Mouse (Mus musculus): Measurements from ENCODE around the gene Sdf2l1.

Gene Sdf2l1

DNA sequence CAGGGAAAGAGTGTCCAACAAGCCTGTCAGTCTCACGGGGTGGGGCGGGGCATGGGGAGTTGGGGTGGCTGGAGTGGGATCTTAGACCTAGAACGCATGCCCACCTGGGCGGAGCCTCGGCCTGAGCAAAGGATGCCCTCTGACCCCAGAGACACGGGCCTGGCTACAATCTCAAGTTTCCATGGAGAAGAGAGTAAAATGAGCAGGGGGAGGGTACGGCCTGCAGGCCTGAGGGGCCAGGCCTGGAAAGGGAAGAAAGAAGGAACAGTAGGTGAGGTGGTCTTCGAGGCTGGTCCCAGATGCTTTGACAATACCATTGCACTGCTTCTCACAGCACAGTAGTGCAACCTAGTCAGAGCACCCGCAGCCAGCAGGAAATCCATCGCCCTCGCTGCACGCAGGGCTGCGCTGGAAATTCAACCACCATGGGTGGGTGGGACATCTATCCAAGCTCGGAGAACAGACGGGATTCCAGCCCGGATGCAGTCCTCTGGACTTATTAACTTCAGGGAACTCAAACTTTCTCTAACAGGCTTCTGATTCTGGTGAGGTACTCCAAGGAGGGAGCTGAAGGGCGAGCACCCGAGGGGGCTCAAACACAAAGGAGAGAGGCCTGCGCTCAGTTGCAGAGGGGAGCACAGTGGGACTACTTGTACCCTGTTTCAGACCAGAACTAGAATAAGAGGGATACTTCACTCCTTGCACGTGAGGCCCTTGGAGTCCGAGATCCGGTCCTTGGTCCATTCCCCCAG is 7.9 kb downstream of the Sdf2l1 start:
- DNase-seq (ENCODE audit: low read depth, low spot score) = peak; percentile 48

DNA sequence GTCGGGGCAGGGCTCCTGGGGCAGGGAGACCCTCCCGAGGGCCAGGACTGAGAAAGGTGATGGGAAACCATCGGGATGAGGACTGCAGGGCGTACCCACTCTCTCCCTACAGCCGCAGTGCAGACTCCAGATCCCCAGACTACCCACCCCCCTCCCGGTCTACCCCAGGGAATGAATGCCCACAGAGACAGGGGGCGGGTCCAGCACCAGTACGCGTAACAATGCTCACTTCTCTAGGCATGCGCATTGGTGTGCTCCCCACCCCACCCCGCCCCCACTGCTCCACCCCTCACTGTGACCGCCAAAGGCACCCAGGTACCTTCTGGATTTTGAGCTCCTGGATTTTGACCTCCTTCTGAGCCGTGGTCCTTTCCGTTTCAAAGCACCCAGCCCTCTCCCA is 10.6 kb downstream of the Sdf2l1 start:
- DNase-seq (ENCODE audit: low read depth, low spot score) = no peak

DNA sequence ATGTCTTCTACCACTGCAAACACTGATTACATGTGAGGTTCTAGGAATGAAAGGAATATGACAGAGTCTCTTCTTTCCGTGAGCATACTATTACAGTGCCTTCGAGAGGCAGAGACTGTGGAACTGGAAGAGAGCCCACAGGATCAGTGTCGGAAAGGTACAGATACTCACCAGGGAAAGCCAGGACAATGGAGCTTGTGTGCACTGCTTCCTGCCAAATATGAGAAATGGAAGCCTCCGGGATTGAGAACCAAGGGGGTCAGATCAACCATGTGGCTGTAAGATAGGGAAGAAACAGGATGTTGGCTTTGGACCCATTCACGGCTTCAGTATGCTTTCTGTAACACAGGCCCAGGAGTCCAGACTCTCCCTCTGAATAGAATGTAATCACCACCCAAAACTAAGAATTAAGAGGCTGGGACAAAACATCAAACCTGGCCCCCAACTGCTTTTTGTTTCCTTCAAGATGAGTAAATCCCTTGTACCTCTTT is 14.8 kb downstream of the Sdf2l1 start:
- DNase-seq (ENCODE audit: low read depth, low spot score) = no peak

DNA sequence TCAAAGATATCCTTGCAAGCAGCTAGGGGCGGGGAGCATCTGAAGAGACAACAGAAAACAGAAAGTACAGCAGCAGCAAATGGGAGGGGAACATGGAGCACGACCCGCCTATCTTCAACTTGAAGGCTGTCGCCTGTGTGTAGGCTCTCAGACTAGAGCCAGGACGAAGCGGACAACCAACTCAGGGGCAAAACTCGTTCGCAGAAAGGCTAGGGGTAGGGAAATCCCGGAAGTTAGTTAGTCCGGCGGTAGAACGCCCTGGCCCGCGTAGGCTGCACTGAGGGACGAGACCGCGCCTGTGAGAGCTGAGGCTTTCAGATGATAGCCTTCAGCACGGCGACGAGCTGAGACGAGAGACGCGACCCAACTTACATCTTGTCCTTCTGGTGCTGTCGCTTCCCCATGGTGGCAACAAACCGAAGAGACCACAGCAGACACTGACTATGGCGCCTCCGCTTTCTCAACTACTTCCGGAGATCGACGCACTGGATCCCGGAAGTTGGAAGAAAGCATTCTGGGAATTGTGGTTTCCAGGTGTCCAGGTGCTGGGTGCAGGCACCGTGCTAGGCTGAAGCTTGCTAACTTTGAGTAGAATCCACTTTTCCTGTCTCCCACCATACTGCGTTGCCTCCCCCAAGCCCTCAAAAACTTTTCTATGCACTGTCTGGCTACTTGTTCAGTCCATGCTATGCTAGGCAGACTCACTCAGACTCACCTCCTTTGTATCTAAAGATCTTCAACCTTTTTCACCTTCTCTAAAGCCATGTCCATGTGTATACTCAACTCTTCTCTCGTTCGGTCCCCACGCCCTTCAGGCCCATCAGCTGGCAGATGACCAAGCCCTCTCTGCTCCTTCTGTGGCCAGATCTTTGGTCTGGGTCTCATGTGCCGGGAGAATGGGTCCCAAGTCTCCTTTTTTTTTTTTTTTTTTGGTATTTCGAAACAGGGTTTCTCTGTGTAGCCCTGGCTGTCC is 21.1 kb downstream of the Sdf2l1 start, which contains the start of gene Ppil2:
Gene Ppil2 (minus strand): TSS at position 487 of the 973 bp plus-strand sequence.
- DNase-seq (ENCODE audit: low read depth, low spot score) = peak; percentile 91

DNA sequence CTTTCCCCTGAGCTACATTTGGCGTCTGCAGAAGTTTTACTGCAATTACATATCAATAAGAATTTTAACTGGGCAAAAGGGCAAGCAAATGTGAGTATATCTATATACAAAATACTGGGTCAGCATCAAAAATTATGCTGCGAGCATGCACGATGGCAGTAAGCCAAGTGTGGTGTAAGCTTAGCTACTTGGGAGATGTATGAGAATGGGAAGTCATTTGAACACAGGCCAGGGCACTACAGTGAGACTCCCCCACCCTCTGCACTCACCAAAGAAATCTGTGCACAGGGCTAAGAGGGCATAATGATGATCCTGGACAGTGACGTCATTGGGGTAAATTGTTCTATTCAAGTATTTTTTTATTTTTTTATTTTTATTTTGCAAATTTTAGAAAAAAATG is 27.6 kb downstream of the Sdf2l1 start:
- DNase-seq (ENCODE audit: low read depth, low spot score) = no peak

DNA sequence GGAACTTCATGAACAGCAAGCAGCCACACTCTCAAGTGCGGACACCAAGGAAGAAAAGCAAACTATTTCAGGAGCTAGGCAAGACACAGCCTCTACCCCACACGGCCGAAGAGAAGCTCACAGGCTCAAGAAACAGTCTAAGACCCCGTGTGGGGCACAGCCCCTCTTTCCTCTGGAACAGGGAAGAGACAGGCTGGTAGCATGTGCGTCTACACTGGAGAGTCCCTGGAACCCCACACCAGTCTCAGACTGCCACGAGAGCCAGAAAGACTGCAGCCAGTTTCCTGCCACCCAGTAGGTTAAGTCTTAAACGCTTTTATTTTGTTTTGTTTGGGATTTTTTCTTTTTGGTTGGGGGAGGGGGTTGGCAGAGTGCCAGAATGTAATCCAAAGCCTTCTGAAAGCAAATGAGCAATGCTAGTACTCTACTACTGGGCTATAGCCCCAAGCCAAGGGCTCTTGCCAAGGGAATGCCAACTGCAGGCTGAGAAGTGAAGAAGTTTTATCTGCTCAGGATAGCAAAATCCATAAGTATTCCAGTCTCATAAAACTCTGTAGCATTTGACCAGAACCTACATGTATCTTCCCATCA is 29.5 kb downstream of the Sdf2l1 start:
- no peak for DNase-seq (ENCODE audit: low read depth, low spot score)

DNA sequence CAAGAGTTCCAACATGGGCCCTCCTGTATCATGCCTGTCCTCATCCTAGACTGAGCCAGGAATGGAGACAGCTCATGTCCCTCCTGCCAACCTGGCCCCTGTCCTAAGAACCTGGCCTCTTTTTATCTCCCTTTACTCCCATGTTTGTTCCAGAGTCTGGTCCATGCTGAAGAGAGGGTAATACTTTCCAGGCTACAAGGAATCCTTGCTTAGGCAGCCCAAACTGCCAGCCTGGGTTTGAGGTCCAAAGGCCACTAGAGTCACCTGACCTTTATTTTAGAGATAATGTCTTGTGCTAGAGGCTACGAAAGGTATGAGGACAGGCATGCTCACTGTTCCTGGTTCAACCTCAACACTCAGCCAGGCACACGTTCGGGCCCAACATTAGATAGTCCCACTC is 35.2 kb downstream of the Sdf2l1 start:
- DNase-seq (ENCODE audit: low read depth, low spot score) = no peak

DNA sequence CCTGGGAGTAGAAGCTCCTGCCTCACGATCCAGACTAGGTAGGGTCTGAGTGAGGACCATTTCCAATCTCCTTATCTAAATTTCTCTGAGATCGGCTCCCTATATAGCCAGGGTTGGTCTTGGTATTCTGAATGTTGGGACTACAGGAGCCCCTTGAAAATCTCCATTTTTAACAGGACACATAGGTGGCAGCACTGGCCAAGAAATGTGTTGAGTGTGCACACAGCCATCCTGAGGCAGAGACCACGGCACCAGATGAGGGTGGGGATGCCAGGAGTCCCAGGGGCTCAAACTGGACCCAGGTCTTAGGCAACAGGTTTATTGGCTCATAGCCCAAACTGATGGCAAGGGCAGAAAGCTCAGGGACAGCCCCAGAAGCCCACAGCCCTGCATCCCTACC is 43.8 kb downstream of the Sdf2l1 start:
- DNase-seq (ENCODE audit: low read depth, low spot score) = no peak

DNA sequence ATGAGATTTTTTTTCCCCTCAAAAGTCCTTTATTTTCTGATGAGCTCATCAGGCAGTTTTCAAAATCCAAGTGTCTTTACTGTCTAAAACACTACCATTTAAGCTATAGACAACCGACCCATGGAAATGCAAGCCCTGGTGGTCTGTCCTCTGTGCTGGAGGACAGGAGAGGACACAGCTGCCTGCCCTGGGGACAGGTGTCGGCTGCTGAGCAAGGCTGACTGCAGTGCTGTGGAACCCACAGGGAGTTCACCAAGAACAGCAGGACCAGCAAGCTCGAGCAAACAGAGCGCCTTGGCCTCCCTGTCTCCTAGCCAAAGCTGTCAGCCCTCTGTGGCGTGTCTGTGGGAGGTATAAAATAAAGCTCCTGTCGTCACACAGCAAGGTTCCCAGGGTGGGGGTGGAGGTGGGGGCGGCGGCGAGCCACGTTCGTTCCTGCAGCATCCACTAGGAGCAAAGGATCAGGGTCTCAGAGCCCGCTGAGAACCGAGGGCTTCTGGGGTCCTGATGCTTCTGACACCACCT is 45.5 kb downstream of the Sdf2l1 start:
- DNase-seq (ENCODE audit: low read depth, low spot score) = no peak

DNA sequence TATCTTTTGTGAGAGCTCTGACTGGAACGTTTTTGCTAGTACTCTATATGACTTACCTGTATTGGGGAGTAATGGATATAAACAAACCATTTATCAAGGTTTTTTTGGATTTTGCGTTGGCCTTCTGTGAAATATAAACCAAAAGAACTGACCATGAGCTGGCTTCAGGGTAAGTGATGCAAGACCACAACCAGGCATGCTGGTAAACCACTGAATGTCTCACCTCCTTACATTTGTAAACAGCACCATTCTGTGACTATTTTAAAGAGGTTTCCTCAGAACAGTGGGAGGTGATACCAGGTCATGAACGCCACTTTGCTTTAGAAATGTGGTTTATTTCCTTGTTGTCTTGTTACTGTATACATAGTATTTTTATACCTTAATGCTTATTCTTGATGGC is 45.9 kb downstream of the Sdf2l1 start:
- DNase-seq (ENCODE audit: low read depth, low spot score) = no peak

DNA sequence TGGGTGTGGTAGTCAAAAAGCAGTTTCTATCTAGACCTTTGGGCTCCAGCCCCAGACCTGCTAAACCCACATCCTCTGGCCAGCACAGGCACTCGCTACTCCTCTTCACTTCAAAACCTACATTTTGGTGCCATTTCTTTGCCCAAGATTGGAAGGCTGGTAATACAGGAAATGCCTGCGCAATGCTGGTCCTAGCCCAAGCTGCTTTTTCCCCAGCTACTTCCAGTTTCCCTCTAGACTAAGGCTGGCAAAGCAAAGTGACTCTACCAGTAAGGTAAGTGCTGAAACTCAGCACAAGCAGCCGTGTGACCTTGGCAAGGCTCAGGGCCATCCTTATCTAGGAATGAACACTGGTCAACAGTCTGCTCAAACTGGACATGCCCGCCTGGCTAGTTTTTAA is 46.5 kb downstream of the Sdf2l1 start:
- DNase-seq (ENCODE audit: low read depth, low spot score) = no peak

DNA sequence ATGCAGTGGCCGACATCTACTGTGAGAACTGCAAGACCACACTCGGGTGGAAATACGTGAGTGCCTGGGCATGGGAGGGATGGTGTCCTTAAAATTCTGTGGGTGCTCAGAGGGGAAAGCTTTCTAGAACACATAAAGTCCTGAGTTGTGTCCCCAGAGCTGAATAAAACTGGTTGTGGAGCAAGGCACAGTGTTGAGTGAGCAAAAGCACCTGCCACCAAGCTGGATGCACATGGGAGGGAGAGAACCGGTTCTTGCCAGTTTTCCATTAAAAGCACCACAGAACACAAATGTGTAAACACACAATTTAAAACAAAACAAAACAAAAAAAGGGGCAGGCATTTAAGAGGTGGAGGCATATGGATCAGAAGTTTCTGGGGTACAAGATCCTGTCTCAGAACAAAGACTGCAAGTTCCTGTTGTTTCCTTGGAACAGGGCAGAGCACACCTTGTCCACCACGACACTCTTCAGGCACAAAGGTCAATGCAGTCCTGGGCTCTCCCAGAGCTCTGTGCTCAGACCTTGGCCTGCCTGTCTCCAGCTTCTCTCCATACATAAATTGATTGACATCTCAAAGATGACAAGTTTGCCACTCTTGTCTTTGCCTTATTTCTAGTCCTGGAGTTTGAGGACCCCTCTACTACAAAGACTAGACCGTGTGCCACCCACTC is 49.9 kb downstream of the Sdf2l1 start:
- no peak for DNase-seq (ENCODE audit: low read depth, low spot score)

All from A20 (cell line).